18 mouse cellular contexts compared by ENCODE assay signal in the genomic region with DNA sequence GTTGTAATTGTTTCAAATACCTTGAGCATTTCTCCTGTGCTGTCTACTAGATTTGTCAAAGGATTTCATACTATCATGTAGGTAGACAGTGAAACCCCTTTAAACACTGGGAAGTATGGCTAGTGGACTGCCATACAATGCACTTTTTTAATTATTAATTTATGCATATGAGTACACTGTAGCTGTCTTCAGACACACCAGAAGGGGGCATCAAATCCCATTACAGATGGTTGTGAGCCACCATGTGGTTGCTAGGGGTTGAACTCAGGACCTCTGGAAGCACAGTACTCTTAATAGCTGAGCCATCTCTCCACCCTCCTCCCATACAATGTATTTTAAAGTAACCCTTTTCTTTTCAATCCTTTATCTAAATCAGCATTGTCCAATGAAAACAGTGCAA.
DNase-seq lines count a peak whose midpoint lies in the region; TF ChIP-seq lines count a peak whose summit lies in the region.
"Had no signal": no experiment of that assay in that cellular context is flagged by ENCODE, and none has a peak within 500 bp of the region (broad histone marks: within the 10 kb centered on the region; RNA-seq: fewer than 3 reads in every experiment).

No protein-coding gene starts in this region.

- peak overlapping the region; percentile 79 for H3K27ac ChIP-seq in layer of hippocampus, adult 2 months
- no peak overlapping the region for H3K27ac ChIP-seq in CH12.LX (ENCODE audit: insufficient read depth, low read depth)
- H3K27ac ChIP-seq in MEL (ENCODE audit: control insufficient read depth, low read depth, low read length), result no peak overlapping the region
- H3K27ac ChIP-seq: embryonic facial prominence, embryonic 10.5 days; forebrain, embryonic 10.5 days; heart, embryonic 15.5 days; hindbrain, embryonic 10.5 days; hindbrain, embryonic 15.5 days had no signal

- no peak overlapping the region for H3K4me2 ChIP-seq in CH12.LX (ENCODE audit: insufficient read depth, low read depth, poor library complexity, severe bottlenecking)
- H3K4me2 ChIP-seq: forebrain, embryonic 15.5 days; heart, embryonic 11.5 days; heart, embryonic 15.5 days; hindbrain, embryonic 15.5 days had no signal

- H3K36me3 ChIP-seq in CH12.LX (replicated peaks in 1 of 2; ENCODE audit: control insufficient read depth in 1 of 2, insufficient read depth in 1 of 2, low read length in 1 of 2) (peaks cover 16 to 38% of the 10 kb centered on the region in 2 experiments), MEL (ENCODE audit: control insufficient read depth in 1 of 2, insufficient read depth in 2 of 2, low read length in 2 of 2) (peaks cover 0 to 2% of the 10 kb centered on the region in 2 experiments; a peak in 1 of 4 replicates)
- H3K36me3 ChIP-seq: forebrain, embryonic 15.5 days; hindbrain, embryonic 15.5 days had no signal

- H3K4me1 ChIP-seq in CH12.LX (ENCODE audit: control insufficient read depth in 1 of 2, insufficient read depth in 2 of 2) (peaks cover 31 to 62% of the 10 kb centered on the region in 2 experiments), MEL (ENCODE audit: control insufficient read depth in 1 of 2, insufficient read depth in 2 of 2, low read length in 2 of 2) (no peaks in the 10 kb centered on the region)
- H3K4me1 ChIP-seq: hindbrain, embryonic 10.5 days; hindbrain, embryonic 15.5 days had no signal

- in situ Hi-C loops in CH12.LX (cut with MboI; ENCODE audit: low pct_ligation_motif_present, low pct_unique_long_range_greater_than_20kb, low sequenced_read_pairs), result no loop called here

- no peak; the same call in none of the 2 replicates for TF ChIP-seq RAD21 in CH12.LX (IDR thresholded peaks at IDR 0.05; ENCODE audit: low read depth, low read length)
- no peak for TF ChIP-seq RAD21 in MEL (IDR thresholded peaks at IDR 0.05; ENCODE audit: low read depth, low read length)

- H3K79me2 ChIP-seq in CH12.LX (replicated peaks; ENCODE audit: control insufficient read depth, extremely low read depth, insufficient read depth, poor library complexity, severe bottlenecking) (no peaks in the 10 kb centered on the region), MEL (ENCODE audit: control insufficient read depth, insufficient read depth, low read length, poor library complexity) (no peaks in the 10 kb centered on the region)

- H3K27me3 ChIP-seq in CH12.LX (replicated peaks) (no peaks in the 10 kb centered on the region), MEL (ENCODE audit: control insufficient read depth in 1 of 2, insufficient read depth in 2 of 2, low read length in 2 of 2) (no peaks in the 10 kb centered on the region)
- H3K27me3 ChIP-seq: forebrain, embryonic 15.5 days; heart, embryonic 15.5 days; hindbrain, embryonic 15.5 days had no signal

- intact Hi-C loops in heart, postnatal 14 days (cut with DNase I), result no loop called here

- peak; percentile 59 for TF ChIP-seq CTCF in layer of hippocampus, adult 2 months (conservative IDR thresholded peaks at IDR 0.05)
- TF ChIP-seq CTCF in CH12.LX (conservative IDR thresholded peaks at IDR 0.05 in 1 of 2, IDR thresholded peaks at IDR 0.05 in 1 of 2; ENCODE audit: low read depth in 2 of 2, low read length in 2 of 2), result peak in 1 of 2 experiments; percentile 69; a peak in 2 of 4 replicates
- TF ChIP-seq CTCF in MEL (IDR thresholded peaks at IDR 0.05 in 2 of 3, conservative IDR thresholded peaks at IDR 0.05 in 1 of 3; ENCODE audit: control insufficient read depth in 1 of 3, insufficient read depth in 1 of 3, low read depth in 2 of 3, low read length in 3 of 3, poor library complexity in 1 of 3, severe bottlenecking in 1 of 3), result peak in 2 of 3 experiments; percentile 7 to 27; a peak in 2 of 6 replicates

- TF ChIP-seq EP300 in CH12.LX (IDR thresholded peaks at IDR 0.05; ENCODE audit: low read length) (no peak), MEL (IDR thresholded peaks at IDR 0.05; ENCODE audit: low read depth in 1 of 2, low read length in 2 of 2) (no peak)

- DNase-seq in heart, adult 11 months, result peak; percentile 31
- DNase-seq in heart, postnatal 14 days, result no peak
- no peak for DNase-seq in layer of hippocampus, adult 2 months (ENCODE audit: low spot score in 2 of 2)
- DNase-seq in layer of hippocampus, postnatal 10 days (ENCODE audit: low spot score in 2 of 2), result no peak
- DNase-seq in CH12.LX (ENCODE audit: extremely low read depth) (no peak), MEL (ENCODE audit: low read depth, low spot score) (no peak)
- DNase-seq in kidney, postnatal 10 days, result no peak
- DNase-seq: adrenal gland, postnatal 14 days; gastrocnemius, postnatal 25 days had no signal

- H3K9ac ChIP-seq in CH12.LX (ENCODE audit: insufficient read depth, low read depth) (no peak overlapping the region), MEL (ENCODE audit: control insufficient read depth, low read depth, low read length, poor library complexity, severe bottlenecking) (no peak overlapping the region)
- H3K9ac ChIP-seq: forebrain, embryonic 15.5 days; heart, embryonic 15.5 days; hindbrain, embryonic 15.5 days had no signal

- dilution Hi-C loops in CH12.LX (cut with MboI; ENCODE audit: extremely low pct_ligation_motif_present, extremely low pct_unique_long_range_greater_than_20kb, low sequenced_read_pairs), result no loop called here

- TF ChIP-seq POLR2A in CH12.LX (IDR thresholded peaks at IDR 0.05; ENCODE audit: low read depth, low read length), result no peak
- TF ChIP-seq POLR2A in MEL (IDR thresholded peaks at IDR 0.05; ENCODE audit: control insufficient read depth in 1 of 2, insufficient read depth in 1 of 2, low read depth in 1 of 2, low read length in 2 of 2, poor library complexity in 1 of 2), result no peak

- H3K4me3 ChIP-seq in layer of hippocampus, adult 2 months, result no peak overlapping the region
- no peak overlapping the region for H3K4me3 ChIP-seq in CH12.LX (replicated peaks in 1 of 3; ENCODE audit: low read depth in 2 of 3, low read length in 2 of 3, poor library complexity in 1 of 3)
- no peak overlapping the region for H3K4me3 ChIP-seq in MEL (ENCODE audit: control insufficient read depth in 1 of 2, insufficient read depth in 1 of 2, low read depth in 2 of 2, low read length in 2 of 2)
- H3K4me3 ChIP-seq: embryonic facial prominence, embryonic 10.5 days; erythroblast, embryonic 14.5 days; forebrain, embryonic 10.5 days; forebrain, embryonic 15.5 days; heart, embryonic 15.5 days; hindbrain, embryonic 10.5 days; hindbrain, embryonic 15.5 days had no signal

- H3K9me3 ChIP-seq in CH12.LX (replicated peaks; ENCODE audit: low read length), result peaks cover 2% of the 10 kb centered on the region
- no peaks in the 10 kb centered on the region for H3K9me3 ChIP-seq in MEL (replicated peaks; ENCODE audit: insufficient read depth, low read length)
- H3K9me3 ChIP-seq: embryonic facial prominence, embryonic 10.5 days; forebrain, embryonic 10.5 days; forebrain, embryonic 15.5 days; G1E; heart, embryonic 15.5 days; hindbrain, embryonic 10.5 days; hindbrain, embryonic 15.5 days had no signal

TF ChIP-seq in CH12.LX, 34 proteins besides CTCF, POLR2A, EP300 and RAD21:
- no peak for TF ChIP-seq TBP (conservative IDR thresholded peaks at IDR 0.05; ENCODE audit: low read depth, low read length)
- TF ChIP-seq ZMIZ1 (IDR thresholded peaks at IDR 0.05; ENCODE audit: low read depth, low read length), result no peak
- peak; percentile 33 for TF ChIP-seq SMC3 (IDR thresholded peaks at IDR 0.05; ENCODE audit: low read depth, low read length)
- 0 out of 2 replicates have a peak, but pooled peaks have one; percentile 17 for TF ChIP-seq MYC (IDR thresholded peaks at IDR 0.05; ENCODE audit: low read depth, low read length)
- TF ChIP-seq SIN3A (IDR thresholded peaks at IDR 0.05; ENCODE audit: low read length), result 0 out of 2 replicates have a peak, but pooled peaks have one; percentile 1
- 0 out of 2 replicates have a peak, but pooled peaks have one; percentile 41 for TF ChIP-seq MXI1 (IDR thresholded peaks at IDR 0.05; ENCODE audit: low read depth, low read length)
TF ChIP-seq in CH12.LX: peak in this region for 4.

TF ChIP-seq in MEL, 35 proteins besides CTCF, POLR2A, EP300 and RAD21:
- TF ChIP-seq SMC3 (IDR thresholded peaks at IDR 0.05; ENCODE audit: low read depth, low read length), result 0 out of 2 replicates have a peak, but pooled peaks have one; percentile 8
- TF ChIP-seq RCOR1 (IDR thresholded peaks at IDR 0.05; ENCODE audit: low read depth, low read length), result no peak
- TF ChIP-seq KAT2A (conservative IDR thresholded peaks at IDR 0.05; ENCODE audit: low read depth, low read length), result no peak
- no peak for TF ChIP-seq MAZ (IDR thresholded peaks at IDR 0.05; ENCODE audit: low read depth, low read length)
